Mouse (Mus musculus) R1 (cell line): ENCODE results near the gene Vps13a.
"Not testable (repeated sequence)": the region's sequence is repeated elsewhere in the genome, so short reads cannot be mapped to it uniquely, and the experiment has no call there.

Experiments
- DNase-seq: peaks from one replicate; pipeline ENCODE4 v3.0.0-alpha.2; 2018; ENCODE audit warnings: low read depth, low spot score

Gene Vps13a

GRCm38 (mm10) chr19:16767407-16767806 lies 13.3 kb downstream of the Vps13a start:
- DNase-seq = no peak

DNA sequence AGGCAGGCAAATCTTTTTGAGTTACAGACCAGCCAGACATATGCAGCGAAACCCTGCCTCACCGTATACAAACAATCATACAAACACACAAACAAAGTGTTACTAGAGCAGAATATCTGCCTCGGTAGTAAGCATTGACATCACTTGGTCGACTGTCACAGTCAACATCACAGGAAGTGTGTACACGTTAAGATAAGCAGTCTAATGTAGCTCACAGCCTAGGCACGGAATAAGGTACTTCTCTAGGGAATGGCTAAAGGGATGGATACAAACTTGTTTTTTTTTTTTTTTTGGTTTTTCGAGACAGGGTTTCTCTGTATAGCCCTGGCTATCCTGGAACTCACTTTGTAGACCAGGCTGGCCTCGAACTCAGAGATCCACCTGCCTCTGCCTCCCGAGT lies 23.3 kb downstream of the Vps13a start:
- DNase-seq = not testable (repeated sequence)

GRCm38 (mm10) chr19:16755854-16756253 lies 24.9 kb downstream of the Vps13a start:
- DNase-seq = no peak

DNA sequence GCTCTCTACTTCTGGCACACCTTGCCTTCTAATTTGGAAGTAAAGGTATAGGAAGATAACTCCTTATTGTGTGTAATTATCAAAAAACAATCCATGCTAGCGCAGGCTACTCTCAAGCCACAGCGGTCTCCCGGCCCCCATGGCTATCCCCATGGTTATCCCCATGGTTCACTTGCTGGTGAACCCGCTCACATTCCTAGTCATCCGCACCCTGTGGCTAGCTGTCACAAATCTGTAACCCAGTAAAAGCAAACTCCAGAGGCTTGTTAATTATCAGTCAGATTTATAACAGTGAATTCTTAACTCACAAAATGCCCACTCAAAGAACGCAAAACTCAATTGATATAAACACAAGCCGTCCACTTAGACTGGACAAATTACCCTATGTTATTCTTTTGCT lies 25.5 kb downstream of the Vps13a start:
- DNase-seq = no peak

DNA sequence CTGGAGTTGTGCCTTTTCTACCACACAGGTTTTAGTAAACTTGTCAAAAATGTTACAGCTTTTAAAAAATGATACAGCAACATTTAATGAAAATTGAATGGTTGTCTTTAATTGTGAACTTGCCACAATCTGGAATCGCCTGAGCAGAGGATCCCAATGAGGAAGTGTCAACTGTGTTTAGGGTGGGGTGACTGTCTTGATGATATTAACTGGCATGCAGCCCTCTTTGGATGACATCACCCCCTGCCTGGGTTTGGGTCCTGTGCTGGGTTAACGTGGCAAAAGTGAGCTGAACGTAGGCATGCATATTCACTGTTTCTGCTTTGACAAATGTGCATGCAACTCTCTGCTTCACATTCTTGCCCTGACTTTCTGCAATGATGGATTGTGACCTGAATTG lies 27.6 kb downstream of the Vps13a start:
- no peak for DNase-seq

DNA sequence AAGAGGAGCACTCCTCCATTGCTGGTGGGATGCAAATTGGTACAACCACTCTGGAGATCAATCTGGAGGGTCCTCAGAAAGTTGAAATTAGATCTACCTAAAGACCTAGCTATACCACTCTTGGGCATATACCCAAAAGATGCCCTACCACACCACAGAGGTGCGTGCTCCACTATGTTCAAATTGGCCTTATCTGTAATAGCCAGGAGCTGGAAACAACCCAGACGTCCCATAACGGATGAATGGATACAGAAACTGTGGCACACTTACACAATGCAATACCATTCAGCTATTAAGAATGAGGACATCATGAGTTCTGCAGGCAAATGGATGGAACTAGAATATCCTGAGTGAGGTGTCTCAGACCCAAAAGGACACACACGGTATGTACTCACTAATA lies 43.9 kb downstream of the Vps13a start:
- no peak for DNase-seq

DNA sequence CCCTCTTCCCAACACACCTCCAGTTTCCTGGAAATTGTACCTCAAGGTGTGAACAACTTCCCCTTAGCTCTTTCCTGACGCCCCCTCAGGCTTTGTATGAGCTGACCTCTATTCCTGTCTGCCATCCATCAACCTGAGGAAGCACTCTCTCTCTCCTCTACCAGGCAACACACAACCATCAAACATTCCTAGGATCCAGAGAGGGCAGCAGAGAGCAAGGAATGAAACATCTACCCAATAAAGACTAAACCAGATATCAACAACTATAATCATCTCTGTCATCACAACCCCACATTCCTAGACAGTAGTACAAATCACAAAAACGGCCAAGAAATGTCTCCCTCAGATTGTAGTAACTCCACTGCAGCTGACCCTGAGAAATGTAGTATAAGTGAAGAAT lies 52.0 kb downstream of the Vps13a start:
- DNase-seq = peak; percentile 8

- DNase-seq = no peak
Measured at GRCm38 (mm10) chr19:16715249-16715648, 65.5 kb downstream of the Vps13a start.

DNA sequence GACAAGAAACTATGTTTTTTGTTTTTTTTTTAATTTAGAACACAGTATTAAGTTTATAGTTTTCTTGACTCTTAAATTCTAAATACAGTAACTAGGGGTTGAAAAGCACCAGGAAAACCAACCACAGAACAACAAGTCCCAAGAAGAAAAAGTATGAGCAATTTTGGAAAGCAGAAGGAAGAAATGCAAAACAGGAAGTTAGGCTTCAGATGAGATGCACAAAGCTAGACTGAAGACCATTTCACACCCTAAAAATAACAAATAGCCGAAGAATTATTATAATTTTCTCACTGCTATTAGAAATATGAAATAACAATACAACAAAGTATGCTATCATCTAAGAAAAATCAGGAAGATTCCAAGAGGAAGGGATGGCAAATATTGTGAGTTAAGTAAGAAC lies 78.9 kb downstream of the Vps13a start:
- DNase-seq = no peak

DNA sequence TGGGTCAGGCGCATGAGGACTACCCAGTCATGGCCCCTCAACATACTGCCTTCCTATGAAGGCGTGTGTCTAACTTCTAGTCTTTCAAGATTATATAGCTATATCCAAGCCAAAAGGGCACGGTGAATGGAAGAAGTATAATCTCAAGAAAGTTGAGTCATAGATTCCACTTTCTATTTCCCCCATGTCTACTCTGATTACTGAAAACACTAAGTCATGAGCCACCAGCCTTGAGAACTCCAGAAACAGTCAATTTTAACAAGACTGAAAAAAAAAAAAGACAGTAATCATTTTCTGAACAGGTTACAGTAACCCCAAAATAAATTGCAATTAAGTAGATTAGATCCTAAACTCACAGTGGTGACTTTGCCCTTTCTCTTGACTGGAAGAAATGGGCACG lies 95.8 kb downstream of the Vps13a start:
- no peak for DNase-seq

DNA sequence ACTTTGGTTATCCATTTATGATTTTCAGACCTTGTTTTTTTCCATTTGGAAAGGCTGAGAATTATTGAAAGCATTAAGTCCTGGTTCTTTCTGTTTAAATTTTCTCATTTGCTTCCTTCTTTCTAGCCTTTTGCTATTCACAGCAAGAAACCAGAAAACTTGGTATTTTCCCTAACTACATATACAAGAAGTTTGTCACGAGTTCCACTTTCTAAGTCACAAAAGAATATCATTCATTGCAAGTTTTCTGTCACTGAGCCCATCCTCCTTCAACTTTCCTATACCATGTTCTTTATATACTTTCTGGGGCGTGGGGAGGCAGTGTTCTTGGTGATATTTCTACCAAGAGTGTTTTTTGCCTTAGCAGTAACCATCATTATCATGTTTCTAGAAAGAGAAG lies 96.5 kb downstream of the Vps13a start:
- DNase-seq = no peak

DNA sequence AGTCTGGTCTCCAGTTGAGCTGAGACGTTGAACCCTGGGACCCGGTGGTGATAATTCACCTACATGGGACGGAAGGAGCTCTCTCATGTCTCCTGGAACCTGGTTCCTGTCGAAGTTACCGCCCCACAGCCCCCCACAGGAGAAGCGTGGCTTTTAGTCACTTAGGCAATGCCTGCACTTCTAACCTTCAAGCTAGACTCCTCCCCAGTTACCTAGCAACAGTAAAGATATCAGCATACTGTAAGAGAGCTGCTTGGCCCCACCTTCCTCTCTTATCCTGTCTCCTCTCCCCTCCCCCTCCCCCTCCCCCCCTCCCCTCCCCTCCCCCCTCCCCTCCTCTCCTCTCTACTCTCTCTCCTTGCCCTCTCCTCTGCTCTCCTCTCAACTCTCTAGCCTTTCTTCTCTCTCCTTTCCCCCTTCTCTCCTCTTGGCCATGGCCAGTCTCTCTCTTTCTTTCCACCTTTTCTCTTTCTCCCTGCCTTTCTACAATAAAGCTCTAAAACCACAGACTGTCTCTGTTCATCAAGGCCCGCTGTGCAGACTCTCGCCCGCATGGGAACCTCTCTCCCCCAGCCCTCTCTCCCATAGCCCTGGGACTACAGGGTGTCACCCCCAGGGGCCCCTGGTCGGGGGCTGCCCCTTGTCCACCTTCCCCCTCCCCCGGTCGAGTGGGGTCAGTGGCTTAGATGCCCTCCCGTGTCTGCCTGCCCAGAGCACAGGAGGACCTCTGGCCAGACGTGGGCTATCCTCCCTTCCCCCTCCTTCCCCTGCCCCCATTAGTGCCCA lies 154.9 kb downstream of the Vps13a start:
- DNase-seq = peak; percentile 93

DNA sequence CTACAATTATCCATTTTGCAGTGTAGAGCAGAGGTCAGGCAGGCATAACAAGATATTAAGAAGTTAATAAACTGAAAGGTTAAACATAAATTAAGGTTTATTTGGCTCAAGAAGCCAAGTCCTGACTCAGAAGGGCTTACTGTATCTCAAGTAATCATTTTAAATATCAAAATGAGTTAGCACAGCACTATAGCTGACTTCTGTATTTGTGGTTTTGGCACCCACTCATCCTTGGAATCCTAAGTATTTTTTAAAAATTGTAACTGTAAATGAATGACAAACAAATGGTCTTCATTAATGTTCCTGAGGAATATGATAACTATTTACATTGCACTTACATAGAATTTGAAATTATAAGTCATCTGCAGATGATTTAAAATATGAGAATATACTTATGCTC lies 155.7 kb downstream of the Vps13a start:
- no peak for DNase-seq

GRCm38 (mm10) chr19:16623154-16623553 lies 157.6 kb downstream of the Vps13a start:
- DNase-seq = no peak

- DNase-seq = no peak
Measured at GRCm38 (mm10) chr19:16607634-16608033, 173.1 kb downstream of the Vps13a start.

GRCm38 (mm10) chr19:16602026-16602425 lies 178.7 kb downstream of the Vps13a start:
- peak; percentile 66 for DNase-seq

DNA sequence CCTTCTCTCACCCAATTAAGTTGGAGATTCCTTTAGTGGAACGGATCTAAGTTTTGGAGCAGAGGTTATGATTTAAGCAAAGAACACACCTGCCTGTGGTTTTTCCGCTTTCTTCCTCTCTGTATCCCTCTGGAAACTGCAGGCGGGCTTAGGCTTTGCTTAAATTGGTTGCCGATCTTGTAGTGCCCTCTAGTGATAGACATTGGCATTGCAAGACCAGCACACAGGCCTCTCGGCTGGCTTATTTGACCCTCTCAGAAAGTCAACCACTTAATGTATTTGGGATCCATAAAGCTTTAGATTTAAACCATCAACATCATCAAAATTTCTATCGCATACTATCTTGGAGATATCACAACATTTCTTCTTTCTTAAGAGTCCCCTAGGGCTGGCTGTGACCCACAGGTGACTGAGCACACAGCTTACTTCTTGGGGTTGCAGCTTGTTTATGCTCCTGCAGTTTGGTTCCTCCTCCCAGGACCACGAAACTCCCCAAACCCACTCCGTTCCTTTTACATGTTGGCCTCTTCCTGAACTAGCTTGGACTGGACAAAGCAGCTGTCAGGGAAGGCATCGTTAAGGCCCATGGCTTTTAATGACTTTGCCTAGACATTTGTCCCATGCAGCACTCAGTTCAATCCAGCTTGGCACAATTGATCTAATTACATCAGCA lies 181.3 kb downstream of the Vps13a start:
- peak; percentile 79 for DNase-seq

DNA sequence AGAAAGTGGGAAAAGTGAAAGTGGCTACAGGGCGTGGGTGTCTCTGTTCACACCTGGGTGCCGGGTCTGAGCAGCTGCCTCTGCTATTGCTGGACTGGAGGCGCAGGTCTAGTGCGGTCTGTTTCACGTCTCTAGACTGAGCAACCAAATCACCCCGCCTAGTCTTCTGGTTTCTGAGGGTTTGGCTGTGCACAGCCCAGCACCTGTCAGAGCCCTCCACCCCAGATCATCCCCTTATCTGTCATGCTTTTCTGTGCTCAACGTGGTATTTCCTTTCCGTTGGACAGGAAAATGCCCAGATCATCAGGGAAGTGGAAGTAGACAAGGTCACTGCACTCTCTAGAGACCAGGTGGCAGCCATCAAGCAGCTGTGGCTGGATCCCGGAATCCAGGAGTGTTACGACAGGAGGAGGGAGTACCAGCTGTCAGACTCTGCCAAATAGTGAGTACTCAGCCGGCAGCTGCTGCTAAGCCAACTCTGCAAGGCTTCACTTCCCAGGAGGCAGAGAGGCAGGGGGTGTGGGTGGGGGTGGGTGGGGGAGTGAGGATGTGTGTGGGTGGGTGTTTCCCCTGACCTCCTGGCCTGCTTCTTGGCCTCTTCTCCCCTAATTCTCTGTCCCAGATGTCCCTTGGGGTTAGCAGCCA lies 182.0 kb downstream of the Vps13a start:
- peak; percentile 28 for DNase-seq

GRCm38 (mm10) chr19:16597216-16597615 lies 183.5 kb downstream of the Vps13a start:
- no peak for DNase-seq

- no peak for DNase-seq
Measured at GRCm38 (mm10) chr19:16593975-16594317, 186.8 kb downstream of the Vps13a start.

DNA sequence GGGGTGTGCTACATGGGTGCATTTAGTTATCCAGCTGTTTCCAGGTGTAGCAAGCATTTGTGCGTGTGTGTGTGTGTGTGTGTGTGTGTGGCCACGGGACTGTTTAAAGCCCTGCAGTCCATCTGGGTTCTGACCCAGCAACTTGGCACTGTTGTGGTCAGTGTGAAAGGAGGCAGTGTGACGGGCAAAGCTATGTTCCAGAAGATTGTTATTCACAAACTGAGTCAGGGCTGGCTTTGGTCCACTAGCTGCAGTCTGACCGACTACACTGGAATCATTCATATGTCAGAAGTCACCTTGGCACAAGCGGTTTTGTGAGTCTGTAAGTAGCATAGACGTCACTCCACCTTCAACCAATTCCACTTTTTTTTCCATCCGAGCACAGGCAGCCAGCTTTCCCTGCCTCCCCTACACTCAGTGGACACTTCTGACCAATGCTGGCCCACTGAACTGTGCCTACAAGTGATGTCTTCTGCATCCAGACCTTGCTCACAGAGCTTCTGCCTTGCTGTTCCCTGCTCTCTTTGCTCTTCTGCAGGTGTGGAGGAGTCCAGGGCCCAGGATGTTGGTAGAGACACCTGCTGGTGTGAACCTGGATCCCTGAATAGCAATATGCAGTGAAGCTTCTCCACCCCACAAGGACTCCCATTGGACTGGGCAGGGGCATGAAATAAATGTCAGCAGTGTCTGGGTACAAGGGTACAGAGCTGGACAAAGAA lies 187.3 kb downstream of the Vps13a start:
- DNase-seq = no peak

DNA sequence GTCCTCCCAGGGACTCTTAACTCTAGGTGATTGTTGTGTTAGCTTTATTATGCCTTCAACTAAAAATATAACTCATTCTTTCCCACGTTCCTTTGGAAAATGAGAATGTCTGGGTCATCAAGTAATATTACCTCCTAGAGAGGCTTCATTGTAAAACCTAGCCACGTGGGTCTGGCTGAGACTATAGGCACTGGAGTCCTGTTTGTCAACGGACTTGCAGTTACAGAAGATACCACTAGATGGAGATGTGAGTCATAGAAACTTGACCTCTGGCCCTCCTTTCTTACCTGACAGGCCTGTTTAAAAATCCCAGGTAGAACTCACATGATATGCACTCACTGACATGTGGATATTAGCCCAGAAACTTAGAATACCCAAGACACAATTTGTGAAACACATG lies 195.4 kb downstream of the Vps13a start:
- peak; percentile 76 for DNase-seq
